Mouse (Mus musculus) left cerebral cortex, postnatal 10 days (tissue): ENCODE data around the gene 4932415D10Rik. TPM values are rescaled to one million over a fixed set of nuclear protein-coding genes. Genes with fewer than 3 reads are reported as not detected.
A peak's percentile ranks its signal among the peaks of the same experiment; 100 is the strongest.

Source experiments
- DNase-seq, 2 experiments: peaks; one replicate each; pipeline ENCODE4 v3.0.0; 2021 to 2022; ENCODE audit warnings: low spot score in 2 of 2, mixed read lengths in 1 of 2; ENCODE audit errors: extremely low spot score in 1 of 2
- intact Hi-C: fragments of 180-260 bp; cut with DNase I; formaldehyde crosslinking; loops from one replicate; pipeline ENCODE4 v1.15.1; 2025
- total RNA-seq, 2 experiments: library from RNA; stranded (reverse); gene quantifications; 2 replicates each; pipeline ENCODE4 v1.2.3; 2021

The 4932415D10Rik gene
- total RNA-seq: not detected

DNA sequence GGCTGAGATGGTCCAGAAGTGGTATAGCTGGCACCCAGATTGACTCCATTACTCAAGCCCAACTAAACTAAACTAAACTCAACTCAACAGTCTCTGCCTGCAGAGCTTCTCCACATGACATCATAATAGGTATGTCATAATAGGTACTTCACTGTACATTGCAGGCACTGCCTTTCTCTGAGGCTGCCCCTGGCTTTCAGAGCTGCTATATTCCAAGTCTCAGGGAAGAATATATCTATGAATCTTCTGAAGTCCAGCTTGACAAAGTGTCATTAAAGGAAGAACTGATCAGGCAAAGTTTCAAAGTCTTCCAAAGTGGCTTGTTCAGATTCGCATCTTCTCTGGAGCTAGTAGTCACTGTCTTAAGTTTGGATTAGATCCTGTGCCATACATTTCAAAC lies at the start of gene 4932415D10Rik:
Gene 4932415D10Rik, minus strand, starts transcription at position 101 of the 400 bp plus-strand sequence.
- intact Hi-C loops: loop anchor here (1.0 kb wide), 1 partner anchor 12 kb away; no protein-coding TSS in a partner anchor
- no peak for DNase-seq

DNA sequence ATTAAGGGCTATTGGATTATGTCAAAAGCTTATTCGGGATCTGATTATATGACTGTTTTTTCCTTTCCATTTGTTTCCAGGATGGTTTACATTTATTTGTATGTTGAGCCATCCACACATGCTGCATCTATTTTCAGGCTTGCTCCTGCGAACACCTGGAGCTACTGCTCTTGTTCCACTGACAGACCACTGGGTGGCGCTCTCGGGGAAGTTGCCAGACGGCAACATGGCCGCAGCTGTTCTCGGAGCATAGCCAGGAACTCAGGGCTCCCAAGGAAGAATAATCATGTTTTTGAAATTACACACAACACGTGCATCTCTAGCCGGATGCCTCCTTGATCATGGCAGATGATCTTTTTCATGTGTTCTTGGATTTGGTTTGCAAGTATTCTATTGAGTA lies 45.5 kb upstream of the 4932415D10Rik start:
- intact Hi-C loops: no loop called here
- no peak for DNase-seq

DNA sequence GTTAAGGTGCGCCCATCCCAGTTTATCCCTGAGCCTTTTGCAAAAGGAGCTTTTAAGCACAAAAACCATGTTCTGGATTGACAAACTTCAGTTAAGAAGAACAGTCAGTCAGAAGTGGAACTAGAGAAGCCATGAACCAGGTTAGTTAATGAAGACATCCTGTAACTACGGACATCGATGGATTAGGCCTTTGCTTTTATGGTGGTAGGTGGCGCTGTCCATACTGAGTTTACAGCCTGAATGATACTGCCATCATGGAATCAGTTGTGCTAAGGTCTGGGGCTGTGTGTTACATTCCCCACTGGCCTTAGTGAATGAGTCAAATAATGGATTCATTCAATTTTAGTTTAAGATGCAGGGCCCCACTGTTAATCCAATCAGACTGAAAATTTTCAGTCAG lies 39.0 kb upstream of the 4932415D10Rik start:
- intact Hi-C loops: no loop called here
- no peak for DNase-seq

DNA sequence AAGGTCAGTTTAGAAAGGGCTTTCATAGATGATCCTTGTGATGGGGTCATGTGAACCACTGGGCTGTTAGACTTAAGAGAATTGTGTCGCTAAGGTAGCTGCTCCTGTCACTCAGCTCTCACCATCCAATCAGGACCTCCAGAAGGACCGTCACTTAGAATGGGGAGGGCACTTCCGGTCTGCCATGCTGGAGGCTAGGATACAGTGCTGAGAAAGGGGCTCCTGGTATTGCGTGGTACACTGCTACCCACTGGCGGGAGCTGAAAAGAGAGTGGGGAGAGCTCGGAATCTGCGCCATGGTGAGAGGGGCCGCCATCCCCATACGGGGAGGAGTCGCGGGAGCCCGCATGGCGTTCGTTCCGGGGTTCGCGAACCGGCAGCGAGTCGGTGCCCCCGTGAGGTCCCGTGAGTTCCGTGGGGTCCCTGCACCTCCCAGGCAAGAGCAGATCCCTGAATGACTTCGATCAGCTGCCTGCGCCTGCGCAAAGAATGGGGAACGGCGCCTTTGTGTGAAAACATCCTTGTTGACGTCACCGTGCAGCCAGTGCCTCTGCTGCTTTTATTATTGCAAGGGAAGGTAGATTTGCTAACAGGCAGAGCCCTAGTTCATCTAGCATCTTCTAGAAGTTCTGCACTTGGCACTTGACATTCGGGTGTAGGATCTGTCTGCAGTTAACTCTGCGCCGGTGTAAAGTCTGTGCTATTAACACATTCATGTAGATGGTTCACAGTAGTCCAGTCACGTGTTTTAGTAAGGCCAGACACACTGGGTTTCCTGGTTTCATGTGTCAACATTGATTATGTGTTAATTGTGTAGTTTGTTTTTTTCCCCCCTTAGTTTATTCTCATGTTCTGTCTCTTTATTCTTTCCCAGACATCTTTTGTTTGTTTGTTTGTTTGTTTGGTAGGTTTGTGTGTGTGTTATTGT lies 38.0 kb upstream of the 4932415D10Rik start, which contains the start of gene Gm4924:
Gene Gm4924, plus strand, starts transcription at position 173 of the 928 bp plus-strand sequence.
- DNase-seq: peak; percentile 88
- intact Hi-C loops: no loop called here

DNA sequence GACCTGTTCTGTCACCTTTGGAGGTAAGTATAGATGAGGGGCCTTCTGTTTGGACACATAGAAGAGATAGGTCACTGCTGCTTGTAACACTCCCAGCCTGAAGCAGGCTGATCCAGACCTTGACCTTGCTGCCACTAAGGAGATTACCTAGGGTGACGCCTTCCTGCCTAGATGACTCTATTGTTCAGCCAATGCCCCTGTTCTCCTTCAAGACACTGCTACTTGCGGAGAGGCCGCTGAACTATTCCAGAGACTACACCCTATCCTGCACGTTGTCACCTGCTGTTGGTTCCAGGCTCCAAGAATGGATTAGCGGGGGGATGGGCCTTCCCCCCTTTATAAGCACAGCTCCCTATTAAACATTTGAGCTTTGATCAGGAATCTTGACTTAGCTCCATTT lies 13.4 kb upstream of the 4932415D10Rik start:
- no peak for DNase-seq
- intact Hi-C loops: no loop called here

DNA sequence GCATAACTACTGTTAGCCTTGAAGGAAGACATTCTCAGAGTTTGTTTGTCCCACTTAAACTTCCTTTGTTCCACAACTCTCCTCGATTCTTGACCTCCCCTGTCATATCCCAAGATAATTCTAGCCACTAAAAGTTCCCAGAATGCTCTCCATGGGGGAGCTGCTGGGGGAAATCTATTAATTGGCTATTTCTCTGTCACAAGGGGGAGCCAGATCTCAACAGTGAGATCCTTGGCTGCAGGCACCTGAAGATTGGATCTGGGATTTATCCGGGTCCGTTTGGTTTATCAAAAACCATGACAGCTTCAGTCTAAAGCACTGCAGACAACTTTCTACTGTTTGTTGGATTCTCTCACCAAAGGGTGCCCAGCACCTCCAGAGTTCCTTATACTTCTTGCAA lies 3.8 kb upstream of the 4932415D10Rik start:
- no peak for DNase-seq
- intact Hi-C loops: no loop called here

DNA sequence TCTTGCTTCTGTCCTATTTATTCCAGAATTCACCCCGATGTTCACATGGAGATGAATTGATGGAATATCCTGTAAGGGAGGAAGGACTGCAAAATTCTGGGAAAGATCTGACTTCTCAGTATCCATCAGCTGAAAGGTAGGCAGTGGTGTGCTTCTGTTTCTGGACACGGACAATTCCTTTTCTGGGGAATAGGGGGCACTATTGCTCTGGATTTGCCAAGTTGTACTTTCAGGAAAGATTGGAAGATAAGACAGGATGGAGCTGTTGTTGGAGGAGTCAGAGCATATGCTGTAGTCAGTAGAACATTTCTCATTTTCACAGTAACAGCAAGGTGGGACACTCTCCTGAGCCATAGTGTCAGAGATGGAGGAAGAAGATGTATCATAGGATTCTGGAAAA lies 19.9 kb downstream of the 4932415D10Rik start:
- no peak for DNase-seq
- intact Hi-C loops: no loop called here

DNA sequence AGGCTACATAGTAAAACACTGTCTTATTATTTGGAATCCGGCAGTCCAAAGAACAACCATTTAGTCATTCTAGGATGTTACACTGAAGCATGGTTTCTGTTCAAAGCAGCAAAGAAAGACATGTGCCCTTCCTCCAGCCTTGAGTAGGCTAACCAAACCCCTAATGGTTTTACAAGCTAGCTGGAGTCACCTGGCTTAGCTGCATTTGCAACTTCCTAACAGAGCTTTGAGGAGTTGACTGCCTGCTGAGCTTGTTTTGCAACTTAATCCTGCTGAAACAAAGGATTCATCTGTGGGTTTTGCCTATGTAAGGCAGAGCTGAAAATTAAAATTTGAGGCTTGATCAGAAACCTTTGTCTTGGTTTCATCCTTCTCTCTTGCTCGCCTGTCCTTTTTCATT lies 59.1 kb downstream of the 4932415D10Rik start:
- intact Hi-C loops: no loop called here
- DNase-seq: no peak

DNA sequence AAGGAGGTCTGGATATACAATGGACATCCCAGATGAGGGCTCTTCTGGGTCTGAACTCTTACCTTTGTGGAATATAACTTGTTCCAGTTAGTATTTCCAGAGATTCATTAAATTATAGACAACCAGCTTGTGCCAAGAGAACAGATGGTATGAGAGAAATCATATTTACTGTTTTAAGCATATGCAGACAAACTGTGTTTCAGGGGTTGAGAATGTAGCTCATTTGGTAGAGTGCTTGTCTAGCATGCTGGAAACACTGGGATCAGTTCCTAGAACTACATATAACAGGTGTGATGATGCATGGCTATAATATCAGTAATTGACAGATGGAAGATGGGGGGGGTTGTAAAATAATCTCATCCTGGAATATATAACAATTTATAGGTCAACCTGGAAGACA lies 71.4 kb downstream of the 4932415D10Rik start:
- intact Hi-C loops: no loop called here

DNA sequence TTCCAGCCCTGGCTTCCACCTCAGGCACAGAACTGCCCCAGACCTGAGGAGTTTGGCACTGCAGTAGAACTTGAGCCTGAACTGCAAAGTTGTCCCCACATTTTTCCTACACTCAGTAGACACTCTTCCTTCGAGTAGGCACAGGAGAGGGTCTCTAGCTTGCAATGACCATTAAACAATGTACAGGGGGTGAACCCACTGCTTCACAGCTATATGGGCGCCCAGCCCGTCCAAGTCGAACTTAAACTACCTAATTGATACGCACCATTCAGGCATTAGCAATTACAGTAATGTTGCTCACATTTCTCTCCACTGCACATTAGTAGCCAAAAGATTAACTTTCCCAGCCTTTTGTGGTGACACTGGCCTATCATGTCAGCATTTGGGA lies 75.0 kb downstream of the 4932415D10Rik start:
- DNase-seq: no peak
- intact Hi-C loops: no loop called here

More for the DNA sequence above, 71.4 kb downstream of the 4932415D10Rik start:
- DNase-seq: no peak

DNA sequence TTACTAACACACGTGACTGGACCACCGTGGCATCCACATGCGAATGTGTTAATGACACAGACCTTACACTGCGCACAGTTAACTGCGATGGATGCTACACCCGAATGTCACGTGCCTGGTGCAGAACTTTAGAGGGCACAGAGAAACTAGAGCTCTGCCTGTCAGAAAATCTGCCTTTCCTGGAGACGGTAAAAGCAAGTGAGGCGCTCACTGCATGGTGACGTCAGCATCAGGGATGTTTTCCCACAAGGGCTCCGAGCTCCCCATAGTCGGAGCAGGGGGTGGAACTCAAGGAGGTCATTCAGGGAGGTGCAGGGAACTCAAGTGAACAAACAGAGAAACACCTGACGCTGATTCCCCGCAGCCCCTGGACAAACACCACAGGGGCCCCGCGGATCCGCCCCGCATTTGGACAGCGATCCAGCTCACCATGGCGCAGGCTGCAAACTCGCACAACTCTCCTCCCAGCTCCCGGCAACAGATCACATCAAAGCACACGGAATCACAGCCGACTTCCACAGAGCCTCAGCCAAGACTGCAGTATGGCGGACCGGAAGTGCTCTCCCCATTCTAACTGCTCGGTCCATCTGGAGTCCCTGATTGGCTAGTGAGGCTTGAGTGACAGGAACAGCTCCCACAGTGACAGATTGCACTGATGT lies 75.5 kb downstream of the 4932415D10Rik start, which contains the start of gene Zfp938:
Gene Zfp938, minus strand, starts transcription at position 539 of the 659 bp plus-strand sequence.
- intact Hi-C loops: no loop called here
- peak; percentile 86 to 88 for DNase-seq

Other genes with a start within 250 kb of the 4932415D10Rik start
- gene BC024063, start 233.2 kb downstream of the 4932415D10Rik start, total RNA-seq: 1 to 10 TPM; 4.7 to 5.0 TPM
- 10 to 100 TPM; 11.6 to 12.0 TPM for gene AU041133, start 188.6 kb downstream of the 4932415D10Rik start, total RNA-seq
- gene Zfp938, start 75.3 kb downstream of the 4932415D10Rik start, total RNA-seq: 10 to 100 TPM; 20.5 to 23.8 TPM
- 1 to 10 TPM; 7.1 TPM for gene Gm4924, start 37.7 kb upstream of the 4932415D10Rik start, total RNA-seq
- not detected for gene Gm1553, start 176.0 kb upstream of the 4932415D10Rik start, total RNA-seq